Comparison of ENCODE assay signal across 29 mouse cellular contexts in genomic region chr7:125808210-125808609, GRCm38 (mm10).
A peak's percentile ranks its signal among the peaks of the same experiment; 100 is the strongest.
DNase-seq lines count a peak whose midpoint lies in the region; ATAC-seq lines count a peak whose summit lies in the region.
"Had no signal": no experiment of that assay in that cellular context is flagged by ENCODE, and none has a peak within 500 bp of the region (broad histone marks: within the 10 kb centered on the region; RNA-seq: fewer than 3 reads in every experiment).

No protein-coding gene starts in this region.

- no peak overlapping the region for H3K9ac ChIP-seq in forebrain, embryonic 15.5 days (replicated peaks)
- H3K9ac ChIP-seq: embryonic facial prominence, embryonic 12.5 days; forebrain, postnatal 0 days; hindbrain, embryonic 15.5 days; liver, embryonic 14.5 days; lung, embryonic 15.5 days; midbrain, embryonic 12.5 days; neural tube, embryonic 12.5 days had no signal

- 87% methylated on average over 3 of the region's 3 CpGs for WGBS in forebrain, embryonic 15.5 days

- ATAC-seq in granulocyte monocyte progenitor cell, adult 5-6 weeks (replicated peaks; ENCODE audit: poor library complexity, severe bottlenecking), result no peak
- ATAC-seq in forebrain, embryonic 15.5 days (replicated peaks), result no peak
- ATAC-seq: forebrain, postnatal 0 days; Patski had no signal

- H3K27ac ChIP-seq in forebrain, embryonic 15.5 days (replicated peaks), result no peak overlapping the region
- H3K27ac ChIP-seq: embryonic facial prominence, embryonic 12.5 days; hindbrain, embryonic 10.5 days; hindbrain, embryonic 15.5 days; kidney, postnatal 0 days; liver, embryonic 14.5 days; lung, embryonic 15.5 days; midbrain, embryonic 12.5 days; neural tube, embryonic 12.5 days; stomach, postnatal 0 days had no signal

- peak; percentile 41 for DNase-seq in adrenal gland, adult 8-10 months
- DNase-seq in adrenal gland, adult 18-20 months (ENCODE audit: low spot score in 2 of 2), result no peak
- peak; percentile 5 for DNase-seq in adipocyte (ENCODE audit: low spot score)
- DNase-seq in adrenal gland, postnatal 36 days, result peak; percentile 23 to 27
- peak; percentile 32 for DNase-seq in lung, postnatal 25 days (ENCODE audit: low spot score)
- DNase-seq: cerebellum, adult 11 months; cerebellum, adult 9-10 months; cerebellum, postnatal 36 days; forebrain, postnatal 0 days; heart, postnatal 14 days; kidney, postnatal 4 days; layer of hippocampus, postnatal 36 days; left cerebral cortex, postnatal 4 days; right cerebral cortex, postnatal 4 days; thymus, adult 18-20 months; thymus, postnatal 25 days had no signal

- H3K4me1 ChIP-seq in forebrain, embryonic 15.5 days, result no peaks in the 10 kb centered on the region
- H3K4me1 ChIP-seq: embryonic facial prominence, embryonic 12.5 days; hindbrain, embryonic 10.5 days; hindbrain, embryonic 15.5 days; lung, embryonic 15.5 days; midbrain, embryonic 12.5 days; neural tube, embryonic 12.5 days had no signal

- H3K4me3 ChIP-seq in forebrain, embryonic 15.5 days, result no peak overlapping the region
- H3K4me3 ChIP-seq: embryonic facial prominence, embryonic 12.5 days; hindbrain, embryonic 10.5 days; hindbrain, embryonic 15.5 days; lung, embryonic 15.5 days; midbrain, embryonic 12.5 days; myocyte; neural tube, embryonic 12.5 days had no signal

- no peaks in the 10 kb centered on the region for H3K27me3 ChIP-seq in forebrain, embryonic 15.5 days
- H3K27me3 ChIP-seq: embryonic facial prominence, embryonic 12.5 days; hindbrain, embryonic 15.5 days; lung, embryonic 15.5 days; midbrain, embryonic 12.5 days; Patski had no signal

- H3K9me3 ChIP-seq in forebrain, embryonic 15.5 days, result no peaks in the 10 kb centered on the region
- H3K9me3 ChIP-seq: embryonic facial prominence, embryonic 12.5 days; hindbrain, embryonic 10.5 days; hindbrain, embryonic 15.5 days; lung, embryonic 15.5 days; midbrain, embryonic 12.5 days; neural tube, embryonic 12.5 days had no signal

- no peak overlapping the region for H3K4me2 ChIP-seq in forebrain, embryonic 15.5 days (replicated peaks)
- H3K4me2 ChIP-seq: embryonic facial prominence, embryonic 12.5 days; hindbrain, embryonic 15.5 days; lung, embryonic 15.5 days; midbrain, embryonic 12.5 days; neural tube, embryonic 12.5 days had no signal

- no peaks in the 10 kb centered on the region for H3K36me3 ChIP-seq in forebrain, embryonic 15.5 days
- H3K36me3 ChIP-seq: hindbrain, embryonic 15.5 days; lung, embryonic 15.5 days had no signal

Comparison
In these comparisons a context has a peak if more than half of its experiments do, and no peak if none do; other contexts are left out.
1. DNase-seq: peak in adrenal gland, adult 8-10 months (single experiment), adipocyte (single experiment), adrenal gland, postnatal 36 days (2 of 2) and lung, postnatal 25 days (single experiment); none in adrenal gland, adult 18-20 months (0 of 2).